In the genomic region with DNA sequence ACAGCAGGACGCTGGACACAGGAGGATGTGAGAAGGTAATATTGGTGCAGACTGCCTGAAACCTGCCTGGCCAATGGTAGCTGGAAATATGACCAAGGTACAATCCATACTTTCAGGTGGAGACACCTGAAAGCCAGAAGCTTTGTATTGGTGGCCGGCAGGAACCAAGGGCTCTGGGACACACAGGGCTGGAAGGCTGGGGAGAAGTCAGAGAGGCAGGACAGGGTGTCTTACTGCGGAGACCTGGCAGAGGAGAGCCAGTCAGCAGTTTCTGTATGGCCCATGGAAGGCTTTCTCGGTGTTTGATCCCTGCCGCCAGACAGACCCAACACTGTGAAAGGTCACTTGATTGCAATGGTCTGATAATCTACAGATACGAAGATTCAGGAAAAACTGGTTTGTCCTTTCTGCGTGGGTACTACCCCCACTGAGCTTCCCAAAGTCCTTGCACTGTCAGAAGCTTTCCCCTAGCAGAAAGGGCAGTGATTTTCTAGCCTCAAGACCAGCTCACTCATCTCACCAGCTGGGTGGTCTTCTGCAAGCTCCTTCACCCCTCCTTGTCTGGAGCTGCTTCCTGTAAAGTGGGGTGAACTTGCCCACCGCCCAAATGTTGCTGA, we compare ENCODE assay signal across 8 mouse cellular contexts. TPM values are rescaled to one million over a fixed set of nuclear protein-coding genes. Genes with fewer than 3 reads are reported as not detected.
DNase-seq lines count a peak whose midpoint lies in the region; ATAC-seq and TF ChIP-seq lines count a peak whose summit lies in the region.

No protein-coding gene starts in this region.

- no peaks in the 10 kb centered on the region for H3K9me3 ChIP-seq in heart, embryonic 13.5 days
- H3K9me3 ChIP-seq in G1E (replicated peaks): no peaks in the 10 kb centered on the region
- H3K9me3 ChIP-seq in forebrain, postnatal 0 days (ENCODE audit: low read length): no peaks in the 10 kb centered on the region
- no peaks in the 10 kb centered on the region for H3K9me3 ChIP-seq in liver, embryonic 16.5 days (replicated peaks; ENCODE audit: control insufficient read depth, low read length)

- no peak for ATAC-seq in heart, embryonic 13.5 days (ENCODE audit: extremely low read depth, insufficient number of reproducible peaks, low FRiP score, low TSS enrichment)
- no peak for ATAC-seq in G1E (ENCODE audit: extremely low read depth, insufficient number of reproducible peaks, low FRiP score, poor library complexity, severe bottlenecking)
- no peak for ATAC-seq in forebrain, postnatal 0 days
- no peak for ATAC-seq in liver, embryonic 16.5 days (ENCODE audit: low read depth)

- no peak for DNase-seq in heart, adult 9 months (ENCODE audit: low spot score in 2 of 2)
- DNase-seq in G1E (ENCODE audit: low spot score): no peak
- no peak for DNase-seq in forebrain, postnatal 0 days
- no peak for DNase-seq in layer of hippocampus, postnatal 36 days
- DNase-seq in ovary, postnatal 36 days (ENCODE audit: low spot score): no peak
- no peak for DNase-seq in thymus, postnatal 0 days (ENCODE audit: low spot score)

- peak overlapping the region; percentile 97 for H3K4me2 ChIP-seq in heart, embryonic 13.5 days
- peak overlapping the region; percentile 91 for H3K4me2 ChIP-seq in forebrain, postnatal 0 days (ENCODE audit: low read depth)
- peak overlapping the region; percentile 72 for H3K4me2 ChIP-seq in liver, embryonic 16.5 days (ENCODE audit: low read depth, low read length)

- no peak for TF ChIP-seq CTCF in G1E (IDR thresholded peaks at IDR 0.05; ENCODE audit: low read depth, low read length)
- TF ChIP-seq CTCF in forebrain, postnatal 0 days (IDR thresholded peaks at IDR 0.05; ENCODE audit: low read depth): no peak

- H3K4me3 ChIP-seq in heart, embryonic 13.5 days: peak overlapping the region; percentile 70
- H3K4me3 ChIP-seq in G1E (ENCODE audit: low read depth, low read length): peak overlapping the region; percentile 84
- H3K4me3 ChIP-seq in forebrain, postnatal 0 days (ENCODE audit: low read depth, low read length): peak overlapping the region; percentile 60
- peak overlapping the region; percentile 85 for H3K4me3 ChIP-seq in liver, embryonic 16.5 days (ENCODE audit: low read depth, low read length)

- no peaks in the 10 kb centered on the region for H3K36me3 ChIP-seq in heart, embryonic 13.5 days
- peaks cover 40% of the 10 kb centered on the region for H3K36me3 ChIP-seq in G1E (replicated peaks)
- no peaks in the 10 kb centered on the region for H3K36me3 ChIP-seq in forebrain, postnatal 0 days (ENCODE audit: insufficient read depth)
- no peaks in the 10 kb centered on the region for H3K36me3 ChIP-seq in liver, embryonic 16.5 days (ENCODE audit: control insufficient read depth, insufficient read depth)

- peak overlapping the region; percentile 77; the same call in 1 of the 2 replicates for H3K27ac ChIP-seq in heart, embryonic 13.5 days (replicated peaks)
- H3K27ac ChIP-seq in forebrain, postnatal 0 days (ENCODE audit: low read depth, low read length): peak overlapping the region; percentile 85; the same call in 1 of the 2 replicates
- H3K27ac ChIP-seq in liver, embryonic 16.5 days (ENCODE audit: low read length): peak overlapping the region; percentile 89

- 32% methylated on average over 8 of the region's 8 CpGs for WGBS in heart, embryonic 13.5 days
- WGBS in forebrain, postnatal 0 days: 34% methylated on average over 8 of the region's 8 CpGs
- WGBS in liver, embryonic 16.5 days (ENCODE audit: insufficient replicate concordance): 24% methylated on average over 8 of the region's 8 CpGs

- H3K27me3 ChIP-seq in heart, embryonic 13.5 days (replicated peaks): peaks cover 4% of the 10 kb centered on the region; the same call in 1 of the 2 replicates
- H3K27me3 ChIP-seq in G1E (ENCODE audit: insufficient read depth, low read length): no peaks in the 10 kb centered on the region
- H3K27me3 ChIP-seq in forebrain, postnatal 0 days (ENCODE audit: insufficient read depth, low read length): no peaks in the 10 kb centered on the region
- no peaks in the 10 kb centered on the region for H3K27me3 ChIP-seq in liver, embryonic 16.5 days (ENCODE audit: control insufficient read depth, insufficient read depth, low read depth, low read length)

- peak overlapping the region; percentile 86 for H3K9ac ChIP-seq in heart, embryonic 13.5 days
- H3K9ac ChIP-seq in forebrain, postnatal 0 days: peak overlapping the region; percentile 86
- peak overlapping the region; percentile 83 for H3K9ac ChIP-seq in liver, embryonic 16.5 days (ENCODE audit: low read depth, low read length)

- H3K4me1 ChIP-seq in heart, embryonic 13.5 days: peaks cover 22% of the 10 kb centered on the region
- peaks cover 52% of the 10 kb centered on the region for H3K4me1 ChIP-seq in G1E (ENCODE audit: insufficient read depth, low read depth, low read length)
- peaks cover 6% of the 10 kb centered on the region for H3K4me1 ChIP-seq in forebrain, postnatal 0 days (ENCODE audit: insufficient read depth)
- H3K4me1 ChIP-seq in liver, embryonic 16.5 days (ENCODE audit: control insufficient read depth, low read depth, low read length): peaks cover 55% of the 10 kb centered on the region

RNA-seq across cellular contexts. Expression of a gene that starts 1.4 kb away (rescaled TPM):
- 7.5 and 8.9 TPM in 2 replicates for polyA plus RNA-seq in heart, embryonic 13.5 days (2015; fragmentation: Nextera tagmentation; extraction: Ambion mirVana)
- total RNA-seq in G1E (2014; fragmentation: Nextera tagmentation) (2.2 and 26.7 TPM in 2 replicates), G1E (2017) (6.1 and 7.5 TPM in 2 replicates)
- 5.1 and 5.7 TPM in 2 replicates for polyA plus RNA-seq in G1E (2012)
- total RNA-seq in forebrain, postnatal 0 days (2014; rRNA removed): 35.7 and 38.6 TPM in 2 replicates
- polyA plus RNA-seq in forebrain, postnatal 0 days (2015; fragmentation: Nextera tagmentation; extraction: Ambion mirVana): 14.8 and 23.6 TPM in 2 replicates
- 36.6 and 36.7 TPM in 2 replicates for polyA plus RNA-seq in liver, embryonic 16.5 days (2015; fragmentation: Nextera tagmentation; extraction: Ambion mirVana)
- total RNA-seq in layer of hippocampus, postnatal 36 days (2021): 10 to 100 TPM; 69.8 to 73.9 TPM
- 8.8 and 9.6 TPM in 2 replicates for polyA plus RNA-seq in thymus, postnatal 0 days (2015; fragmentation: Nextera tagmentation; extraction: Ambion mirVana)
